Mouse (Mus musculus): Measurements from ENCODE around the gene Cmpk1.

The Cmpk1 gene

DNA sequence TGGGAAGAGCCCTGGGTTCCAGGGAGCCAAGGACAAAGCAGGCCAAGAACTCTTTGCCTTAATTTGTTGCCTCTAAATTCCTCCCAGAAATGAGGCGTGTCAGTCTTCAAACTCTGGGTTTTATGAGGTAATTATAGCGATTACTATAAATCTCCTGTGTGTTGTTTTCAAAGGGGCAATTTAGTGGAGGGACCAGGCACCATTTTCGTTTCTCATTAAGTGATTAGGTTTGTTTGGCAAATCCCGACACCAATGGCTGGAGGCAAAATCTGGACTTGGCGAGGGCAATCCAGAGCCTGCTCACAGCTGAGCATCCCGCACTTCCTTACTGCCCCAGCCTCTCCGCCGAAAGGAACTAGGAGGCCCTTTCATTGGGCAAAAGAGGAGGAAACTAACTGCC lies 44.5 kb downstream of the Cmpk1 start:
- no peak for DNase-seq

DNA sequence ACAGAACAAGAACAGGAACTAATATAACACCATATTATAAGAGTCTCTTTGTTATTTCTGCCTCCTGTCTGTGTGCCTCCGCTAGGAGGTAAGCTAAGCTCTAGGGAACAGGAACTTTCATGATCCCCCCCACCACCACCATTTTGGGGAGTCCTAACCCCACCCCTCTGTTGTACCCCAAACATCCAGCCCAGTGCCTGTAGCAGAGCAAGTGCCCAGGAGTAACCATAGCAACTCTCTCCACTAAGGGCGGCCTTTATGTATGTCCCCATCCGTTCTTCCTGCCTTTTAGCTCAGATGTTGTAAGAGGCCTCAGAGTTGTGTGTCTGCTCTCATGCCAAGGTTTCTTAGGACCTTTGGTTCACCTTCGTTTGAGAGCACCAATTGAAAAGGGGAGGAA lies 44.9 kb downstream of the Cmpk1 start:
- no peak for DNase-seq

DNA sequence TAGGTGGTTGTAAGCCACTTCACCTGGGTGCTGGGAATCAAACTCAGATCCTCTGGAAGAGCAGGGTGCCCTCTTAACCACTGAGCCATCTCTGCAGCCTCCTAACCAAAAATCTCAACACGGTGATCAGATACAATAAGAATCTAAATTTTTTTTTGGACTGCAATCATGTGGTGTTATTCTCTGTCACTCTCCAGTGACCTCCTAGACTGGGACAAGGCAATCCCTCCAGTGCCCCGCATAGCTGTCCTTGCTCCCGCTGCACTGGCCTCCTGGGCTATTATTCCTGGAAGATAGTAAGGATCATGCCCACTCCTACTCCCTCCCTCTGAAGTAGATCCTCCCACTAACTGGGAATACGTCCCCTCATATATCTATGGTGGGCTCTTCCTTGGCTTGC lies 45.7 kb downstream of the Cmpk1 start:
- no peak for DNase-seq

DNA sequence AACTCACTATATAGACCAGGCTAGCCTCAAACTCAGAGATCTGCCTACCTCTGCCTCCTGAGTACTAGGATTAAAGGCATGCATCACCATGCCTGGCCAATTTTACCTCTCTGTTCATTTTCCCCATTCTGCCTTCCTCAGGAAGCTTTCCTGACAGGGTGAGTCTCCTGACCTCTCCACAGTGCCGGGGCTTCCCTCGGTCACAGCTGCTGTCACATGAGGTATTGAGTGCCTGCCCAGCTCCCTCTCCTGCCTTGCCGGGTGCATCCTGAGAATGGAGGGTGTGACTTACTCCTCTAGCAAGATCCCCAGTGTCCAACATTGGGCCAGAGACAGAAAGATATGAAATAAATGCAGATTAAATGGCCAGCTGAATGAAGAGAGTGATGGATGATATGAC lies 48.8 kb downstream of the Cmpk1 start:
- no peak for DNase-seq

DNA sequence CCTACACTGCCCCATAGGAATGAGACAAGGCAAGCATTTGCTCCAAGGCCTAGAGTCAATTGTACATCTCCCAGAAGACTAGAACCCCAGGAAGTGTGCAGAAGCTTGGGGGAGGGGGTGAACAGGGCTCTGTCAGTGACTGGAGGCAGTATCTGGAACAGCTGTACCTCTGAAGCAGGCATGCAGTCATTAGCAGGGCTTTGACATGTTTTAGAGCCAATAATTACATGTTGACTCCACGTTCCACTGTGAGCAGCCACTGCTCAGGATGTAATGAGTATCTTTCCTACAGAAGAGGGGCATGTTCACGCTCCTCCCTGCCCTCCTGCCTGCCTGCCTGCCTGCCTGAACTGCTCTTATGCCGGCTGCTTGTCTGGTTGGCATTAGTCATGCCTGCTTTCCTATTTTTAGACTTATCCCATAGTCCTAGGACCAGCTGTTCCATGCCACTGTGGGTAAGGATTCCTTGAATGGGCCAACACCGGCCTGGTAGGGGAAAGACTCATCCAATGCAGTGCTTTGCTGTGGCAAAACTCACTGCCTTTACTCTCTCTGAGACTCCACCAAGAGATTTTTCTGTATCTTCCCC lies 49.5 kb downstream of the Cmpk1 start:
- DNase-seq, result no peak

DNA sequence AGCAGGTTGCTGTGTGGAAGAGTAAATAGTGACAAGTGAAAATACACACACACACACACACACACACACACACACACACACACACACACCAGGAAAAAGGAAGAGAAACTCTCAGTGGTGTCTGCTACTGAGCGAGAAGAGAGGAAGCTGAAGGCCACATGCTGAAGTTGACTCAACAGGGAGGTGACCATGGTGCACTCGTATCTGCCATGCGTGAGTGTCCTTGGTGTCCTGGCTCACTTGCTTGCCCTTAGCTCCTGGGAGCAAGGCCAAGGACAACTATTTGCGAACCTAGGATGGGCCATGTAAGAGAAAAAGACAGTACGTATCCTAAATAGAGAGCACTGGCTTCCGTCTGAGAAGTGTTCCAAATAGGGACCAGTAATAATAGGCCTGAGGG lies 52.9 kb downstream of the Cmpk1 start:
- DNase-seq, result no peak

DNA sequence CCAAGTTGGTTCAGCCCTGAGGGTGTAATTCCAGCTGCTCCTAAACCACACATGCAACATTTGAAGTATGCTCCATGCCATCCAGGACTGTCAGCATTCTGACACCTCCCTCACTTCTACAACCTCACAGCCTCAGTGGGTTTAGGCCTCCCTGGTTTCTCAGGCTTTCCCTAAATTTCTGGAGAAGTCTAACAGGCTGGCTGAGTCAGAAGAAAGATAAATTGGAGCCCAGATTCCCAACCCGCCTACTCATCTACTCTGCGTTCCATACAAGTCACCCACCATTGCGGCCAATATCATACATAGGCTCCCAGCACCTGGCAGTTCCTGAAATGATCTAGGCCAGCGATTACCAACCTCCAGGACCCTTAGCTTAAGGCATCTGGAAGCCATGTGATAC lies 54.3 kb downstream of the Cmpk1 start:
- DNase-seq, result no peak

DNA sequence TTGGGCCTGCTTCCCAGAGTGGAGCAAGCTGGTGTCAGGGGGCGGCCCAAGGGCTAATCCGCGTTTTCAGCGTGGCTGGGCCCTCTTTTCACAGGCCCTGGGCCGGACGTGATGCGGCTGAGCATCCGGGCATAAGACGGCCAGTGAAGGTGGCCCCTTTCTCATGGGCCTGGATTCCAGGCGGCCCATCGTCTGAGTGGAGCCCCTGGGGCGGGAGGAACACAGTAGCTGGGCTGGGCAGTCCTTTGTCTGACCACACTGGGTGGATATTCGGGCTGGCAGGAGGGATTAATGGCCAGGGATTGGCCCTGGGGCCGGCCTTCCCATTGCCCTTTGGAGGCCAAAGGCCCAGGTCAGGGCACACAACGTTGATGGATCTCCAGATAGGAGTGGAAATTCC lies 57.9 kb downstream of the Cmpk1 start:
- DNase-seq, result no peak

DNA sequence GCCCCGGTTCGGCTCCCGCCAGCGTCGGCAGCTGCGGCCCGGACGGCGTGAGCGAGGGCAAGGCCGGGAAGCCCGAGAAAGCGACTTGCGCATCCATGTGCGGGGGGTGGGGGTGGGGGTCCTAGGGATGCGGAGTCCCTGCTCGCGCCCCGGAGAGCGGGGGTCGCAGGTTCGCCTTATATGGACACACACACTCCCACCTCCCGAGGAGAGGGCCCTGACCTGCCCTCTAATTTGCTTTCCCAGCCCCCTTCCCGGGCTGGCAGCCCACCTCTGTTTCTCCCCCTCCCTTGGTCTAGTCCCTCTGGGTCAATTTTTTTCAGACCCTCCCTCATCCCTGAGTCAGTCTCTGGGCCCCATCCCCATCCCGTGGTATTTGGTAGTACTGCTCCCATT lies 61.1 kb downstream of the Cmpk1 start, which contains the start of gene Foxe3:
TSS of gene Foxe3 (minus strand) at position 97 of the 396 bp plus-strand sequence.
- DNase-seq, result no peak

DNA sequence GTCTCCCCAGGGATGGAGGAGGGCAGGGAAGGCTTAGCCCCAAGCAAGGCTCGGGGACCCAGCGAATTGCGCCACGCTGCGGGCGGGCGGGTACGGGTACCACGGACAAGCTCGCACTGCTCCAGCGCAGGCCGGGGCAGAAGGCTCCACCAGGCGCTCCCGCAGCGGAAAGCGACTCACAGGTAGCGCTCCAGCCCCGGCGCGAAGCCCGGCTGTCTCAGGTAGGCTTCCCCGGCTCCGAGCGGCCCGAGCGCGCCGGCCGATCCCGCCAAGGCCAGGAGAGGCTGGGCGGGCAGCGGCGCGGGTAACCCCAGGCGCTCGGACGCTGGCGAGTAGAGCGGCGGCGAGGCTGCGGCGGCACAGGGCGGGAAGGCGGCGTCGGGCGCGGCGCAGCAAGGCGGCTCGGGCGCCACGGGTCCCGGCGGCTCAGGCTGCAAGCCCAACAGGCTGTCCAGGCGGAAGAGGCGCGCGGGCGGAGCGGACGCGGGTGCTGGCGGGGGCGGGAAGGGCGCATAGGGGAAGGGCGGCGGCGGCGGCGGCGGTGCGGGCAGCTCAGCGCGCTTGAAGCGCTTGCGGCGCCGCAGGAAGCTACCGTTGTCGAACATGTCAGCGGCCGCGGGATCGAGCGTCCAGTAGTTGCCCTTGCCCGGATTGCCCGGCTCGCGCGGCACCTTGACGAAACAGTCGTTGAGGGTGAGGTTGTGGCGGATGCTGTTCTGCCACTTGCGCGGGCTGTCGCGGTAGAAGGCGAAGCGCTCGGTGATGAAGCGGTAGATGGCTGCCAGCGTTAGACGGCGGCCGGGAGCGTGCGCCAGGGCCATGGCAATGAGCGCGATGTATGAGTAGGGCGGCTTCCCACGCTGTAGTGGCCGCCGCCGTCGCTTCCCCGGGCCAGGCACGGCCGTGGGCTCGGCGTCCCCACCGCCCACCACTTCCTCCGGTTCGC lies 61.8 kb downstream of the Cmpk1 start:
- no peak for DNase-seq

DNA sequence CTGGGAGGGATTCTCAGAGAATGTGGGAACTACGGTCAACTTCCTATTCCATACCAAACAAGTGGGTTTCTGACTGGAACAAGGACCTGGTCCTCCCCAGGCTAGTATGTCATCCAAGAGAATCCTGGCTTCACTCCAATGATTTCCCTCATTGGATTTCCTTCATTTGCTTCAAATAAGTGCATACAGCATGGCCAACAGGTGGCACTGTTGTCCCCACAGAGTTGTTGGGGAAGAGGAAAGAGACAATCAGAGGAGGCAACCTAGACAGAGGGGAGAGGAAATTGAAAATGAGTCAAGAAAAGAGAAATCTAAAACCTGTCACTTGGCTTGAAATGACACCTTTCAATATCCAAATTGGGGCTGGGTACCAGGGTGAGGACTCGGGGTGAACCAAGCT lies 70.0 kb downstream of the Cmpk1 start:
- no peak for DNase-seq

DNA sequence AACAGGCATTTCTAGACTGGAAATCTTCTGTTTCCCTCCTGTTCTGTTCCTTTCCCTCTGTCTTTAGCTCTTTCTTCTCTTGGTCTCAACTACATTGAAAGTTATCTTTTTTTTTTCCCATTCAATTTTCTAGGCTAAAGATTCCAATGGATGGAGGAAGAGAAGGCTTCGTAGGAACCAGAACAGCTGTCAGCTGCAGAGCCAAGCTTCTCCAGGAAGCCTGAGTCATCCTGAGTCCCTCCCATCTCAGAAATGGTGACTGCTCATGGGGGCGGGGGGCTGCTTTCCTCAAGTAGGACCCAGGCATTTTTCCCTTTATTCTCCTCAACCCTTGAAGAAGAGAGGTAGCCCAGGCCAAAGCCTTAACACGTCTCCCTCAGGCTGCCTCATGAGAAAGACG lies 71.0 kb downstream of the Cmpk1 start:
- DNase-seq, result no peak

DNA sequence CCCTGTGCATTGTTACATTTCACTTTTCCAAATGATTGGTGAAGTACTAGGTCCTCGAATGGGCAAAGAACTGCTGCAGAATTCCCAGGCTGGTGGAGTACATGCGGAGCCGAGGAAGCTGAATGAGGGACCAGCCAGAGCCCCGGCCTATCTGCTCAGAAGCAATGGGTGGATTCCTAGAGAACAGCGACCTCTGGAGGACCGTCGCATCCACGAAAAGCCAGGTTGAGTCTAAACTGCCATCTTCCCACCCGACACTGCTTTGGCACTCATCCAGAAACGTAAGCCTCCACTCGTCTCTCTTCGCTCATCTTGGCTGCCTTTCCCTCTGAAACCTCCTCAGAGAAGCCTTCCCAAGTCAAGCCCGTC lies 73.5 kb downstream of the Cmpk1 start:
- DNase-seq, result no peak

DNA sequence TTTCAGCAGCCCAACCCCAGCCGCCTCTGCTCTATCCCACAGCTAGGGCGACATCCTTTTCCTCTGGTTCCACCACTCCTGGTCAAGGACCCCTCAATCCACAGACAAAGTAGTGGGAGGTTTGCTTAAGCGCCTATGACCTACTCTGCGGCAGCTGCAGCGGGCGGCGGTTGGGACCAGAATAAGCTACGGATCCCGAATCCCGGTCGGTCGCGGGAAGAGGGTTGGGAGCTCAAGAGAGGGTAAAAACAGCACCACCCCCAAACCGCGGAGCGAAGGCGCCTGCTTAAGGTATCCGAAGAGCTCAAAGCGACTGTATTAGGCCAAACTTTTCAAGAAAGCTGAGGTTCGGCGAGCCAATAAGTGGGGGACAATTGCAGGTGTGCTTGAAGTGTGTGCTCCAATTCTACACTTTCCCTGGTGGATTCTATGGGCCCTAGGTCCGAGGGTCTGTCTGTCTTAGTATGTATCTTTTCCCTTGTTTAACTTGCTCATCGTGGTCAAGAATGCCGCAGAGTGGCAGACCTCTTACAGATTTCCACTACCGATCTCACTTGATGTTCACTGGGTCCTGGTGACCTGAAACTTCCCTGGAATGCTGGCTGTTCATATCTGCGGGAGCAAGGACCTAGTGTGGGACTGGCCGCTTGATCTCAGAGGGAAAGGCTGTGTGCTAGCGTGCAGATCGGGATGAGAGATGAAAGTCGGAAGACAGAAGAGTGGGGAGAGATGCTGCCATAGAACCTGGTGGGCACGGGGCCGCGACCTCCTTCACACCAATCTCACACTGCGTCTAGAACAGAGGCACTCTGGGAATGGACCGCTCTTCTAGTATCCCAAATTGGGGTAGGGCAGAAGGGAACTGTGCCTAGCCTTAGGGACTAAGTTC lies 74.1 kb downstream of the Cmpk1 start:
- DNase-seq, result no peak

DNA sequence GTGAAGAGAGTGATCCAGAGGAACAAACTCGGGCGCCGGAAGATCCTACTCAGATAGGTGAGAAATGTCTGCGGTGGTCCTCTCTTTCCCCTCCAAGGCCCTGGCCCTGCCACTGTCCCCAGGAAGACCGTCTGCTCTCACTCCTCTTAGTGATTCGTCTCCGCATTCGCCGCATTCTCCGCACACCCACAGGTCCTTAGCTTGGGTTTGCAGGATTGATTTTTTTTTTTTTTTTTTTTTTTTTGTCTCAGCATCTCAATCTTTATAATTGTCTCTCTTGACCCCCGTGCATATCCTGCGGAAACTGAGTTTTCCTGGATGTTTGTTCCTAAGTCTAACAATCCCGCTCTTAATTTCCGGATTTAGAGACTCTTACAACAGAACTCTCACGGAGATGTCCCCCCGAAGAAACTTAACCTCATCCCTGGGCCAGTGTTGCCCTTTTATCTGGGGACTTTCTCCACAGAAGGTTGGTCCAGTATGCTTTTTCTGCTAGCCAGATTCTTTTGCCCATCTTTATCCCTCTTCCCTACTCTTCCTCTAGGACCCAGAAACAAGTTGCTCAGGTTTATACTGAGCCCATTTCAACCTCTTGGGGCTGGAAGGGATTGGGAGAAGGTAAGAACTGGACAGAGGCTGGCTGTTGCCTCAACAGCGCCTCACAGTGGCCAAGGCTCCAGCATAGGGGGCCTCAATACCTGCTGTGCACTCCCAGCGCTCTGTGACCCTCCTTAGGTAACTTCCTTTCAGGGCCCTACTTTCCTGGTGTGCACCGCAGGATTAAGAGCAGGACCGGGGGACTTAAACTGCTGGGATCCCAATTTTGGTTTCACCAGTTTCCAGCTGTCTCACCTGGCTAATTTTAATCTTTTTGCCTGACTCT lies 77.2 kb downstream of the Cmpk1 start:
- peak; percentile 28 to 37 for DNase-seq

Measured in thymus, adult 18-20 months (tissue).